In genomic region chr17:70967191-70967590, GRCm38 (mm10) we compare ENCODE assay signal across 16 mouse cellular contexts. TPM values are rescaled to one million over a fixed set of nuclear protein-coding genes. Genes with fewer than 3 reads are reported as not detected.
A peak's percentile ranks its signal among the peaks of the same experiment; 100 is the strongest.
DNase-seq lines count a peak whose midpoint lies in the region; ATAC-seq and TF ChIP-seq lines count a peak whose summit lies in the region.
"Had no signal": no experiment of that assay in that cellular context is flagged by ENCODE, and none has a peak within 500 bp of the region (broad histone marks: within the 10 kb centered on the region; RNA-seq: fewer than 3 reads in every experiment).

No protein-coding gene starts in this region.

- H3K36me3 ChIP-seq in forebrain, embryonic 14.5 days (ENCODE audit: control insufficient read depth, insufficient read depth, low read length): no peaks in the 10 kb centered on the region
- no peaks in the 10 kb centered on the region for H3K36me3 ChIP-seq in forebrain, embryonic 15.5 days
- H3K36me3 ChIP-seq in lung, postnatal 0 days (ENCODE audit: insufficient read depth, low read length): no peaks in the 10 kb centered on the region
- H3K36me3 ChIP-seq in kidney, embryonic 15.5 days: no peaks in the 10 kb centered on the region
- H3K36me3 ChIP-seq: forebrain, embryonic 12.5 days; heart, embryonic 13.5 days; limb, embryonic 12.5 days; lung, embryonic 15.5 days had no signal

- H3K27me3 ChIP-seq in forebrain, embryonic 14.5 days (replicated peaks; ENCODE audit: control insufficient read depth, insufficient read depth, low read length): no peaks in the 10 kb centered on the region
- H3K27me3 ChIP-seq in forebrain, embryonic 15.5 days: no peaks in the 10 kb centered on the region
- no peaks in the 10 kb centered on the region for H3K27me3 ChIP-seq in lung, postnatal 0 days (replicated peaks; ENCODE audit: insufficient read depth, low read length)
- H3K27me3 ChIP-seq in kidney, embryonic 15.5 days: no peaks in the 10 kb centered on the region
- H3K27me3 ChIP-seq: forebrain, embryonic 12.5 days; lung, embryonic 15.5 days had no signal

- peak; percentile 10 for DNase-seq in forebrain, embryonic 14.5 days (ENCODE audit: low spot score)
- DNase-seq in lung, postnatal 0 days (ENCODE audit: low spot score): no peak
- DNase-seq in lung, postnatal 36 days: no peak
- peak; percentile 59 for DNase-seq in embryo, embryonic 10.5 days (ENCODE audit: low spot score)
- DNase-seq in retina, embryonic 14.5 days (ENCODE audit: low spot score): peak; percentile 23
- DNase-seq: adrenal gland, postnatal 36 days; cerebellum, adult 11 months; kidney, postnatal 25 days; layer of hippocampus, postnatal 36 days had no signal

- H3K4me1 ChIP-seq in forebrain, embryonic 14.5 days (ENCODE audit: control insufficient read depth, insufficient read depth, low read length): no peaks in the 10 kb centered on the region
- 0 out of 2 replicates have a peak, but pooled peaks cover 2% of the 10 kb centered on the region for H3K4me1 ChIP-seq in forebrain, embryonic 15.5 days
- no peaks in the 10 kb centered on the region for H3K4me1 ChIP-seq in lung, postnatal 0 days (ENCODE audit: insufficient read depth, low read depth, low read length)
- H3K4me1 ChIP-seq in kidney, embryonic 15.5 days: peaks cover 26% of the 10 kb centered on the region

- no peak for TF ChIP-seq EP300 in lung, postnatal 0 days (IDR thresholded peaks at IDR 0.05)

- peak; percentile 18; the same call in 1 of the 2 replicates for TF ChIP-seq CTCF in lung, postnatal 0 days (IDR thresholded peaks at IDR 0.05)

- H3K9me3 ChIP-seq in forebrain, embryonic 14.5 days (replicated peaks; ENCODE audit: control insufficient read depth, low read length): no peaks in the 10 kb centered on the region
- no peaks in the 10 kb centered on the region for H3K9me3 ChIP-seq in forebrain, embryonic 15.5 days
- H3K9me3 ChIP-seq in lung, postnatal 0 days (ENCODE audit: low read length): no peaks in the 10 kb centered on the region
- no peaks in the 10 kb centered on the region for H3K9me3 ChIP-seq in kidney, embryonic 15.5 days (replicated peaks)
- H3K9me3 ChIP-seq: forebrain, embryonic 12.5 days; heart, embryonic 13.5 days; limb, embryonic 12.5 days; lung, embryonic 15.5 days had no signal

- no peak overlapping the region for H3K9ac ChIP-seq in forebrain, embryonic 14.5 days (ENCODE audit: low read length)
- H3K9ac ChIP-seq in forebrain, embryonic 15.5 days (replicated peaks): no peak overlapping the region
- no peak overlapping the region for H3K9ac ChIP-seq in lung, postnatal 0 days (replicated peaks; ENCODE audit: low read depth)
- no peak overlapping the region for H3K9ac ChIP-seq in kidney, embryonic 15.5 days
- H3K9ac ChIP-seq: forebrain, embryonic 12.5 days; heart, embryonic 13.5 days; limb, embryonic 12.5 days; lung, embryonic 15.5 days had no signal

- no peak for ATAC-seq in forebrain, embryonic 14.5 days
- ATAC-seq in forebrain, embryonic 15.5 days (replicated peaks): no peak
- no peak for ATAC-seq in lung, postnatal 0 days
- ATAC-seq in megakaryocyte-erythroid progenitor cell, adult 5-6 weeks (replicated peaks; ENCODE audit: low FRiP score, low TSS enrichment, poor library complexity, severe bottlenecking): no peak
- ATAC-seq in kidney, embryonic 15.5 days (replicated peaks; ENCODE audit: low FRiP score): no peak

- no peak overlapping the region for H3K4me3 ChIP-seq in forebrain, embryonic 14.5 days (ENCODE audit: low read depth, low read length)
- H3K4me3 ChIP-seq in forebrain, embryonic 15.5 days: no peak overlapping the region
- H3K4me3 ChIP-seq in lung, postnatal 0 days (ENCODE audit: low read depth, low read length): no peak overlapping the region
- H3K4me3 ChIP-seq in kidney, embryonic 15.5 days (replicated peaks): no peak overlapping the region
- H3K4me3 ChIP-seq: forebrain, embryonic 12.5 days; heart, embryonic 13.5 days; limb, embryonic 12.5 days; lung, embryonic 15.5 days had no signal

- 20% methylated on average over 9 of the region's 9 CpGs for WGBS in forebrain, embryonic 14.5 days
- WGBS in forebrain, embryonic 15.5 days: 23% methylated on average over 9 of the region's 9 CpGs
- WGBS in lung, postnatal 0 days: 38% methylated on average over 9 of the region's 9 CpGs
- WGBS in kidney, embryonic 15.5 days: 48% methylated on average over 9 of the region's 9 CpGs

- H3K27ac ChIP-seq in forebrain, embryonic 14.5 days (ENCODE audit: low read depth, low read length): no peak overlapping the region
- no peak overlapping the region for H3K27ac ChIP-seq in forebrain, embryonic 15.5 days (replicated peaks)
- H3K27ac ChIP-seq in lung, postnatal 0 days (ENCODE audit: low read length): no peak overlapping the region
- no peak overlapping the region for H3K27ac ChIP-seq in kidney, embryonic 15.5 days
- H3K27ac ChIP-seq: forebrain, embryonic 12.5 days; heart, embryonic 13.5 days; limb, embryonic 12.5 days; lung, embryonic 15.5 days had no signal

- H3K4me2 ChIP-seq in forebrain, embryonic 14.5 days (ENCODE audit: low read length): no peak overlapping the region
- H3K4me2 ChIP-seq in forebrain, embryonic 15.5 days (replicated peaks): no peak overlapping the region
- no peak overlapping the region for H3K4me2 ChIP-seq in lung, postnatal 0 days (replicated peaks; ENCODE audit: low read depth, low read length)
- no peak overlapping the region for H3K4me2 ChIP-seq in kidney, embryonic 15.5 days
- H3K4me2 ChIP-seq: forebrain, embryonic 12.5 days; heart, embryonic 13.5 days; limb, embryonic 12.5 days; lung, embryonic 15.5 days had no signal

RNA-seq across cellular contexts. Expression of gene Myom1, which starts 35.2 kb away (rescaled TPM):
- polyA plus RNA-seq in forebrain, embryonic 14.5 days (2014; fragmentation: Nextera tagmentation; extraction: Ambion mirVana): 0.82 and 1.0 TPM in 2 replicates
- polyA plus RNA-seq in forebrain, embryonic 15.5 days (2015; fragmentation: Nextera tagmentation; extraction: Ambion mirVana): 1.3 and 1.7 TPM in 2 replicates
- polyA plus RNA-seq in lung, postnatal 0 days (2015; fragmentation: Nextera tagmentation; extraction: Ambion mirVana): 9.2 and 12.7 TPM in 2 replicates
- total RNA-seq in megakaryocyte-erythroid progenitor cell, adult 5-6 weeks (2014; fragmentation: Nextera tagmentation): 2.8 and 9.2 TPM in 2 replicates
- 1.0 and 1.9 TPM in 2 replicates for total RNA-seq in megakaryocyte-erythroid progenitor cell, adult 5-6 weeks (2017)
- 5.5 and 6.0 TPM in 2 replicates for polyA plus RNA-seq in kidney, embryonic 15.5 days (2015; fragmentation: Nextera tagmentation; extraction: Ambion mirVana)

RNA-seq across cellular contexts. Expression of gene Myl12a, which starts 35.5 kb away (rescaled TPM):
- polyA plus RNA-seq in forebrain, embryonic 14.5 days (2014; fragmentation: Nextera tagmentation; extraction: Ambion mirVana): 143 and 158 TPM in 2 replicates
- 125 and 139 TPM in 2 replicates for polyA plus RNA-seq in forebrain, embryonic 15.5 days (2015; fragmentation: Nextera tagmentation; extraction: Ambion mirVana)
- polyA plus RNA-seq in lung, postnatal 0 days (2015; fragmentation: Nextera tagmentation; extraction: Ambion mirVana): 1,283 and 1,300 TPM in 2 replicates
- 185 and 246 TPM in 2 replicates for total RNA-seq in megakaryocyte-erythroid progenitor cell, adult 5-6 weeks (2014; fragmentation: Nextera tagmentation)
- 162 and 168 TPM in 2 replicates for total RNA-seq in megakaryocyte-erythroid progenitor cell, adult 5-6 weeks (2017)
- polyA plus RNA-seq in kidney, embryonic 15.5 days (2015; fragmentation: Nextera tagmentation; extraction: Ambion mirVana): 642 and 672 TPM in 2 replicates

Comparison
In these comparisons a context has a peak if more than half of its experiments do, and no peak if none do; other contexts are left out.
1. DNase-seq: peak in forebrain, embryonic 14.5 days (single experiment), embryo, embryonic 10.5 days (single experiment) and retina, embryonic 14.5 days (single experiment); none in lung, postnatal 0 days (single experiment) and lung, postnatal 36 days (single experiment).